Mouse (Mus musculus) urinary bladder, adult 2 months (tissue): ENCODE results near the gene Pigq. TPM values are rescaled to one million over a fixed set of nuclear protein-coding genes. Genes with fewer than 3 reads are reported as not detected.

Experiments used
- DNase-seq: peaks from one replicate; pipeline ENCODE4 v3.0.0; 2022; ENCODE audit warnings: low spot score
- polyA plus RNA-seq: library from polyadenylated mRNA; depleted of rRNA; stranded (reverse); fragments of >200 nt; gene quantifications from 2 replicates; pipeline ENCODE4 v1.2.3, GENCODE M21; 2012; rRNA removed

Gene Pigq
- polyA plus RNA-seq, 1 experiment = 48.7 TPM

- DNase-seq = no peak
Measured at GRCm38 (mm10) chr17:25883268-25883667, 61.5 kb downstream of the Pigq start.

GRCm38 (mm10) chr17:25882306-25882705 is 62.4 kb downstream of the Pigq start:
- no peak for DNase-seq

- DNase-seq = no peak
Measured at GRCm38 (mm10) chr17:25881691-25882090, 63.0 kb downstream of the Pigq start.

- DNase-seq = no peak
Measured at GRCm38 (mm10) chr17:25880913-25881641, 63.7 kb downstream of the Pigq start.

- DNase-seq = no peak
Measured at GRCm38 (mm10) chr17:25880196-25880910, 64.4 kb downstream of the Pigq start, which contains the start of gene Wfikkn1. Gene Wfikkn1 (minus strand): TSS chr17:25880858.

GRCm38 (mm10) chr17:25879750-25880149 is 65.0 kb downstream of the Pigq start:
- DNase-seq = no peak

GRCm38 (mm10) chr17:25879261-25879660 is 65.5 kb downstream of the Pigq start:
- no peak for DNase-seq

- DNase-seq = no peak
Measured at GRCm38 (mm10) chr17:25878611-25879180, 66.0 kb downstream of the Pigq start.

GRCm38 (mm10) chr17:25877741-25878610 is 66.8 kb downstream of the Pigq start:
- DNase-seq = no peak

GRCm38 (mm10) chr17:25877025-25877424 is 67.7 kb downstream of the Pigq start:
- no peak for DNase-seq

Other genes with a start within 250 kb of the Pigq start
- not detected in 2 replicates for gene Gng13, start 227.8 kb downstream of the Pigq start, polyA plus RNA-seq
- gene Chtf18, start 217.5 kb downstream of the Pigq start, polyA plus RNA-seq = 2.2 TPM in 2 replicates
- gene Rpusd1, start 217.3 kb downstream of the Pigq start, polyA plus RNA-seq = 16.2 and 21.7 TPM in 2 replicates
- 0.73 and 1.1 TPM in 2 replicates for gene Mslnl, start 208.9 kb downstream of the Pigq start, polyA plus RNA-seq
- 11.1 and 29.7 TPM in 2 replicates for gene Msln, start 190.6 kb downstream of the Pigq start, polyA plus RNA-seq
- 24.8 and 26.1 TPM in 2 replicates for gene Narfl, start 171.2 kb downstream of the Pigq start, polyA plus RNA-seq
- 47.5 and 66.1 TPM in 2 replicates for gene Haghl, start 159.3 kb downstream of the Pigq start, polyA plus RNA-seq
- 0.06 and 0.18 TPM in 2 replicates for gene Ccdc78, start 158.4 kb downstream of the Pigq start, polyA plus RNA-seq
- gene Fam173a, start 152.0 kb downstream of the Pigq start, polyA plus RNA-seq = 96.2 and 131 TPM in 2 replicates
- gene AC134908.4, start 149.3 kb downstream of the Pigq start, polyA plus RNA-seq = not detected in 2 replicates
- gene Metrn, start 147.8 kb downstream of the Pigq start, polyA plus RNA-seq = 15.4 and 16.5 TPM in 2 replicates
- 5.0 and 6.9 TPM in 2 replicates for gene Fbxl16, start 135.9 kb downstream of the Pigq start, polyA plus RNA-seq
- 23.2 and 27.6 TPM in 2 replicates for gene Wdr24, start 121.3 kb downstream of the Pigq start, polyA plus RNA-seq
- 55.9 and 60.7 TPM in 2 replicates for gene Jmjd8, start 116.1 kb downstream of the Pigq start, polyA plus RNA-seq
- gene Stub1, start 111.5 kb downstream of the Pigq start, polyA plus RNA-seq = 209 and 230 TPM in 2 replicates
- gene Rhbdl1, start 107.6 kb downstream of the Pigq start, polyA plus RNA-seq = 20.7 and 27.5 TPM in 2 replicates
- gene Gm20683, start 103.2 kb downstream of the Pigq start, polyA plus RNA-seq = 16.8 and 20.6 TPM in 2 replicates
- gene Rhot2, start 100.1 kb downstream of the Pigq start, polyA plus RNA-seq = 52.4 and 62.0 TPM in 2 replicates
- gene Wdr90, start 83.4 kb downstream of the Pigq start, polyA plus RNA-seq = 12.0 and 14.4 TPM in 2 replicates
- gene Mcrip2, start 76.2 kb downstream of the Pigq start, polyA plus RNA-seq = 11.0 and 13.6 TPM in 2 replicates
- gene Mettl26, start 69.9 kb downstream of the Pigq start, polyA plus RNA-seq = 61.0 and 67.8 TPM in 2 replicates
- 0.77 and 0.93 TPM in 2 replicates for gene Wfikkn1, start 64.1 kb downstream of the Pigq start, polyA plus RNA-seq
- gene Rab40c, start 25.2 kb downstream of the Pigq start, polyA plus RNA-seq = 36.7 and 44.3 TPM in 2 replicates
- gene Nhlrc4, start within 50 bp of the Pigq start, polyA plus RNA-seq = 0.15 TPM in 1 of 2 replicates, not detected in the other
- 0.06 and 0.07 TPM in 2 replicates for gene A930017K11Rik, start 7.6 kb upstream of the Pigq start, polyA plus RNA-seq
- gene Capn15, start 40.9 kb upstream of the Pigq start, polyA plus RNA-seq = 30.1 and 32.4 TPM in 2 replicates
- gene Rab11fip3, start 124.6 kb upstream of the Pigq start, polyA plus RNA-seq = 21.2 and 28.6 TPM in 2 replicates
- gene Decr2, start 145.4 kb upstream of the Pigq start, polyA plus RNA-seq = 81.4 and 105 TPM in 2 replicates
- gene Nme4, start 150.7 kb upstream of the Pigq start, polyA plus RNA-seq = 13.9 and 20.6 TPM in 2 replicates
- gene Tmem8, start 168.4 kb upstream of the Pigq start, polyA plus RNA-seq = 17.1 and 21.8 TPM in 2 replicates
- 62.8 and 76.4 TPM in 2 replicates for gene Mrpl28, start 178.6 kb upstream of the Pigq start, polyA plus RNA-seq
- gene Axin1, start 193.8 kb upstream of the Pigq start, polyA plus RNA-seq = 22.2 and 24.4 TPM in 2 replicates